Mouse (Mus musculus) hindbrain, postnatal 0 days (tissue): ENCODE results near the gene Lrmda. TPM values are rescaled to one million over a fixed set of nuclear protein-coding genes. Genes with fewer than 3 reads are reported as not detected.

Source experiments
- ATAC-seq: fragments of 200-750 bp; cut with Nextera tagmentation; 2 replicates; pipeline ENCODE4 v1.8.0; 2017; ENCODE audit warnings: mild to moderate bottlenecking, moderate TSS enrichment, moderate library complexity
- DNase-seq: peaks from one replicate; pipeline ENCODE4 v3.0.0-alpha.2; 2015; ENCODE audit warnings: low spot score
- H3K27ac ChIP-seq: fragments of 300-500 bp; sonication (generic); 2 replicates; pipeline ENCODE4 v1.5.1; 2014; ENCODE audit warnings: mild to moderate bottlenecking
- H3K27me3 ChIP-seq: fragments of 300-500 bp; sonication (generic); 2 replicates; pipeline ENCODE4 v1.6.1; 2014; ENCODE audit warnings: low read length, mixed read lengths; ENCODE audit not compliant: insufficient read depth
- H3K36me3 ChIP-seq: fragments of 300-500 bp; sonication (generic); 2 replicates; pipeline ENCODE4 v1.6.1; 2014; ENCODE audit warnings: low read length, mixed read lengths; ENCODE audit not compliant: insufficient read depth
- H3K4me1 ChIP-seq: fragments of 300-500 bp; sonication (generic); 2 replicates; pipeline ENCODE4 v1.6.1; 2014; ENCODE audit warnings: antibody characterized with exemption, low read length, mixed read lengths; ENCODE audit not compliant: insufficient read depth
- H3K4me2 ChIP-seq: fragments of 300-500 bp; sonication (generic); 2 replicates; pipeline ENCODE4 v1.6.1; 2014; ENCODE audit warnings: low read depth, mild to moderate bottlenecking, low read length, moderate library complexity, mixed read lengths
- H3K4me3 ChIP-seq: fragments of 300-500 bp; sonication (generic); 2 replicates; pipeline ENCODE4 v1.5.1; 2014; ENCODE audit warnings: low read length
- H3K9ac ChIP-seq: fragments of 300-500 bp; sonication (generic); replicated peaks from 2 replicates; pipeline ENCODE4 v1.6.1; 2014; ENCODE audit warnings: mild to moderate bottlenecking, low read length, moderate library complexity, mixed read lengths
- H3K9me3 ChIP-seq: fragments of 300-500 bp; sonication (generic); 2 replicates; pipeline ENCODE4 v1.6.1; 2016; ENCODE audit warnings: low read length, mixed read lengths
- CTCF ChIP-seq: IDR thresholded peaks from 2 replicates; pipeline ENCODE4 v1.5.1; 2016; ENCODE audit warnings: antibody characterized with exemption, control low read depth, low read depth
- WGBS: fragments of 180-500 bp; shearing (Covaris S2); extraction: QIAGEN DNeasy Blood & Tissue Kit; methylation state at CpG from one replicate; pipeline ENCODE4 v1.1.7; 2014; 5-methylcytosine and 5-hydroxymethylcytosine counted together
- polyA plus RNA-seq: library from polyadenylated mRNA; unstranded; fragments of >200 nt; fragmentation: Nextera tagmentation; extraction: Ambion mirVana; gene quantifications from 2 replicates; pipeline ENCODE4 v1.2.1, GENCODE M21; 2015
- total RNA-seq: library from RNA; depleted of rRNA; stranded (reverse); fragments of >200 nt; gene quantifications from 2 replicates; pipeline ENCODE4 v1.2.3, GENCODE M21; 2014

Gene Lrmda
- total and polyA plus RNA-seq, 2 experiments from 2014 or later, result 0.21 to 0.53 TPM

- ATAC-seq (no peak), DNase-seq (peak; percentile 75)
- WGBS, result 47% methylated on average over 5 of the region's 5 CpGs
- no peak for TF ChIP-seq CTCF
- Histone ChIP-seq H3K27me3 (no peaks in the 10 kb centered on the region), H3K4me3 (no peak overlapping the region), H3K9ac (no peak overlapping the region), H3K36me3 (no peaks in the 10 kb centered on the region), H3K4me1 (no peaks in the 10 kb centered on the region), H3K27ac (no peak overlapping the region), H3K9me3 (no peaks in the 10 kb centered on the region), H3K4me2 (no peak overlapping the region)
Measured at GRCm38 (mm10) chr14:22514362-22515084, 495.0 kb downstream of the Lrmda start.

- no peak overlapping the region for H3K9ac ChIP-seq
- H3K27ac ChIP-seq, result no peak overlapping the region
- no peak overlapping the region for H3K4me2 ChIP-seq
- WGBS, result 81% methylated on average over 3 of the region's 3 CpGs
- no peak for ATAC-seq
- no peak for DNase-seq
- TF ChIP-seq CTCF, result no peak
- H3K4me1 ChIP-seq, result no peaks in the 10 kb centered on the region
- H3K27me3 ChIP-seq, result no peaks in the 10 kb centered on the region
- no peaks in the 10 kb centered on the region for H3K9me3 ChIP-seq
- H3K4me3 ChIP-seq, result no peak overlapping the region
- no peaks in the 10 kb centered on the region for H3K36me3 ChIP-seq
Measured at GRCm38 (mm10) chr14:22530706-22531105, 511.2 kb downstream of the Lrmda start.

GRCm38 (mm10) chr14:22533501-22533900 lies 514.0 kb downstream of the Lrmda start:
- TF ChIP-seq CTCF, result no peak
- H3K4me2 ChIP-seq, result no peak overlapping the region
- 75% methylated on average over 3 of the region's 3 CpGs for WGBS
- no peak overlapping the region for H3K4me3 ChIP-seq
- no peak overlapping the region for H3K9ac ChIP-seq
- no peaks in the 10 kb centered on the region for H3K27me3 ChIP-seq
- no peaks in the 10 kb centered on the region for H3K9me3 ChIP-seq
- H3K27ac ChIP-seq, result no peak overlapping the region
- no peak for DNase-seq
- H3K4me1 ChIP-seq, result no peaks in the 10 kb centered on the region
- no peaks in the 10 kb centered on the region for H3K36me3 ChIP-seq
- no peak for ATAC-seq

GRCm38 (mm10) chr14:22545887-22546675 lies 526.6 kb downstream of the Lrmda start:
- 0 out of 2 replicates have a peak, but pooled peaks have one; percentile 10 for ATAC-seq
- WGBS, result 42% methylated on average over 8 of the region's 8 CpGs
- Histone ChIP-seq H3K27me3 (no peaks in the 10 kb centered on the region), H3K4me1 (no peaks in the 10 kb centered on the region), H3K36me3 (no peaks in the 10 kb centered on the region), H3K9me3 (no peaks in the 10 kb centered on the region), H3K4me3 (no peak overlapping the region), H3K9ac (no peak overlapping the region), H3K4me2 (no peak overlapping the region), H3K27ac (no peak overlapping the region)
- no peak for DNase-seq
- no peak for TF ChIP-seq CTCF

- H3K9me3 ChIP-seq, result no peaks in the 10 kb centered on the region
- DNase-seq (no peak), ATAC-seq (no peak)
- TF ChIP-seq CTCF, result no peak
- no peaks in the 10 kb centered on the region for H3K4me1 ChIP-seq
- no peak overlapping the region for H3K9ac ChIP-seq
- no peaks in the 10 kb centered on the region for H3K27me3 ChIP-seq
- no peak overlapping the region for H3K4me2 ChIP-seq
- no peaks in the 10 kb centered on the region for H3K36me3 ChIP-seq
- H3K4me3 ChIP-seq, result no peak overlapping the region
- no peak overlapping the region for H3K27ac ChIP-seq
- WGBS, result 43% methylated on average over 4 of the region's 4 CpGs
Measured at GRCm38 (mm10) chr14:22546676-22546984, 527.1 kb downstream of the Lrmda start.

GRCm38 (mm10) chr14:22548286-22548685 lies 528.8 kb downstream of the Lrmda start:
- Histone ChIP-seq H3K9ac (no peak overlapping the region), H3K4me2 (no peak overlapping the region), H3K27me3 (no peaks in the 10 kb centered on the region), H3K27ac (no peak overlapping the region), H3K36me3 (no peaks in the 10 kb centered on the region), H3K9me3 (no peaks in the 10 kb centered on the region), H3K4me1 (no peaks in the 10 kb centered on the region), H3K4me3 (no peak overlapping the region)
- DNase-seq (no peak), ATAC-seq (no peak)
- WGBS, result 44% methylated on average over 2 of the region's 2 CpGs
- no peak for TF ChIP-seq CTCF

GRCm38 (mm10) chr14:22549166-22549565 lies 529.7 kb downstream of the Lrmda start:
- Histone ChIP-seq H3K27ac (no peak overlapping the region), H3K27me3 (no peaks in the 10 kb centered on the region), H3K4me1 (no peaks in the 10 kb centered on the region), H3K9ac (no peak overlapping the region), H3K4me3 (no peak overlapping the region), H3K9me3 (no peaks in the 10 kb centered on the region), H3K36me3 (no peaks in the 10 kb centered on the region), H3K4me2 (no peak overlapping the region)
- DNase-seq (no peak), ATAC-seq (no peak)
- WGBS, result 88% methylated on average over 2 of the region's 2 CpGs
- TF ChIP-seq CTCF, result no peak
